Mouse (Mus musculus): ENCODE data around the gene Tymp. TPM values are rescaled to one million over a fixed set of nuclear protein-coding genes. Genes with fewer than 3 reads are reported as not detected.

Tymp gene
- polyA plus RNA-seq, 1 experiment: 3.4 TPM

DNA sequence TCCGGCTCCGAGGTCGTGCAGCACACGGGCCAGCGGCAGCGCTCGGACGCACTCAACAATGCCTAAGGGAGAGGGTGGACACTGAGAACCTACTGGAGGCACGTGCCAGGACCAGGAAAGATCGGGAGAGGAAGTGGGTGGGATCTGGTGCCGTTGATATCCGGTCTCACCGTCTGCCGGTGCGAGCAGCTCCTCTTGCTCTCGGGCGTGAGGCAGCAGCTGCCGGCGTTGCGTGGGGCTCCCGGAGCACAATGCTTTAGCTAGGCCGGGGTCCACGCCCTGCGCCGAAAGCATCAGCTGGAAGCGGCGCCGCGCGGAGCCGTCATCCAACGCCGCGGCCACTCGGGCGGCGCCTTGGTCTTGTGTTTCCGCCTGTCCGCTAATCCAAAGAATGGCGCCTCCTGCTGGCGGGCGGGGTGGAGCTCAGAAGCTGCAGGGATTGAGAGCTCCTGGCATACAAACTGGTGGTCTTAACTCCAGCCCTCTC lies 3.0 kb downstream of the Tymp start, which contains the start of gene Sco2:
Sco2 (minus strand) TSS at position 85 of the 487 bp plus-strand sequence.
- peaks cover 41% of the 10 kb centered on the region for H3K36me3 ChIP-seq (ENCODE audit: control insufficient read depth, insufficient read depth)
- TF ChIP-seq FOSL1 (IDR thresholded peaks at IDR 0.05; ENCODE audit: insufficient read depth, low read length, poor library complexity, severe bottlenecking) (no peak), CTCF (IDR thresholded peaks at IDR 0.05; ENCODE audit: control insufficient read depth, insufficient read depth, insufficient read length) (peak; percentile 92), MYOD1 (IDR thresholded peaks at IDR 0.05; ENCODE audit: control insufficient read depth, insufficient read length, low read depth) (no peak), MAX (IDR thresholded peaks at IDR 0.05) (peak; percentile 97), MYOG (IDR thresholded peaks at IDR 0.05; ENCODE audit: control insufficient read depth, extremely low read depth, insufficient read length) (no peak), USF1 (IDR thresholded peaks at IDR 0.05; ENCODE audit: low read depth) (peak; percentile 80), CEBPB (IDR thresholded peaks at IDR 0.05; ENCODE audit: low read depth) (no peak)
- H3K27me3 ChIP-seq (ENCODE audit: control insufficient read depth, insufficient read depth, insufficient read length): peaks cover 24% of the 10 kb centered on the region
- H3K4me3 ChIP-seq (ENCODE audit: insufficient read depth, poor library complexity, severe bottlenecking): peak within 1 kb of the TSS; percentile 87
- peaks cover 13% of the 10 kb centered on the region for H3K79me3 ChIP-seq (ENCODE audit: low read depth)
- peak within 1 kb of the TSS; percentile 74 for H3ac ChIP-seq (ENCODE audit: control insufficient read depth, insufficient read length, low read depth)
- peaks cover 30% of the 10 kb centered on the region for H3K79me2 ChIP-seq (ENCODE audit: control insufficient read depth, insufficient read depth)

GRCm38 (mm10) chr15:89373027-89373761 lies 3.6 kb downstream of the Tymp start:
- Histone ChIP-seq H3ac (ENCODE audit: control insufficient read depth, insufficient read length, low read depth) (peak overlapping the region; percentile 74), H3K79me3 (ENCODE audit: low read depth) (peaks cover 13% of the 10 kb centered on the region), H3K27me3 (ENCODE audit: control insufficient read depth, insufficient read depth, insufficient read length) (peaks cover 18% of the 10 kb centered on the region), H3K36me3 (ENCODE audit: control insufficient read depth, insufficient read depth) (peaks cover 47% of the 10 kb centered on the region), H3K79me2 (ENCODE audit: control insufficient read depth, insufficient read depth) (peaks cover 30% of the 10 kb centered on the region), H3K4me3 (ENCODE audit: insufficient read depth, poor library complexity, severe bottlenecking) (peak overlapping the region; percentile 87)
- TF ChIP-seq MYOD1 (IDR thresholded peaks at IDR 0.05; ENCODE audit: control insufficient read depth, insufficient read length, low read depth) (no peak), FOSL1 (IDR thresholded peaks at IDR 0.05; ENCODE audit: insufficient read depth, low read length, poor library complexity, severe bottlenecking) (no peak), CTCF (IDR thresholded peaks at IDR 0.05; ENCODE audit: control insufficient read depth, insufficient read depth, insufficient read length) (peak; percentile 95), MAX (IDR thresholded peaks at IDR 0.05) (no peak)

- Histone ChIP-seq H3K36me3 (ENCODE audit: control insufficient read depth, insufficient read depth) (peaks cover 53% of the 10 kb centered on the region), H3K4me3 (ENCODE audit: insufficient read depth, poor library complexity, severe bottlenecking) (peak overlapping the region; percentile 87), H3K79me3 (ENCODE audit: low read depth) (peaks cover 13% of the 10 kb centered on the region), H3K27me3 (ENCODE audit: control insufficient read depth, insufficient read depth, insufficient read length) (peaks cover 11% of the 10 kb centered on the region), H3ac (ENCODE audit: control insufficient read depth, insufficient read length, low read depth) (peak overlapping the region; percentile 74), H3K79me2 (ENCODE audit: control insufficient read depth, insufficient read depth) (peaks cover 30% of the 10 kb centered on the region)
- TF ChIP-seq CTCF (IDR thresholded peaks at IDR 0.05; ENCODE audit: control insufficient read depth, insufficient read depth, insufficient read length) (no peak), MYOD1 (IDR thresholded peaks at IDR 0.05; ENCODE audit: control insufficient read depth, insufficient read length, low read depth) (no peak), CEBPB (IDR thresholded peaks at IDR 0.05; ENCODE audit: low read depth) (no peak), USF1 (IDR thresholded peaks at IDR 0.05; ENCODE audit: low read depth) (no peak), FOSL1 (IDR thresholded peaks at IDR 0.05; ENCODE audit: insufficient read depth, low read length, poor library complexity, severe bottlenecking) (no peak), MYOG (IDR thresholded peaks at IDR 0.05; ENCODE audit: control insufficient read depth, extremely low read depth, insufficient read length) (no peak), MAX (IDR thresholded peaks at IDR 0.05) (no peak)
Measured at GRCm38 (mm10) chr15:89372536-89372935, 4.3 kb downstream of the Tymp start.

DNA sequence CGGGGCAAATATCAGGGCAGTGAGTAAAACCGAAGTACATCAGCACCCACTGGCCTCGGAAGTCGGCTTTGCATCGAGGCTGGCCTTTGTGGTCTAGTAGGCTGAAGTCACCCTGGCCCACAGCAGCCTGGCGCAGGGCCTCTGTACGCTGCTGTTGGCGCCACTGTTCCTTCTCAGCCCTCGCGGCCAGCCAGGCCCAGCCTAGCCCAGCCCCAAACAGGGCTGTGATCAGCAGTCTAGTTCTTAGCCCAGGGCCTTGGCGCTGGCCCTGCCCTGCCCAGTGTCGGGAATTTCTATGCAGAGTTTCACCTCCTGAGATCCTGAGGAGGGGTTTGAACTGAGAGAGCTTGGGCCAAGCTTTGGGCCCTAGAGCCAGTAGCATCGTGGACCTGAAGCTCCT lies 4.8 kb downstream of the Tymp start:
- Histone ChIP-seq H3K79me2 (ENCODE audit: control insufficient read depth, insufficient read depth) (peaks cover 30% of the 10 kb centered on the region), H3K36me3 (ENCODE audit: control insufficient read depth, insufficient read depth) (peaks cover 58% of the 10 kb centered on the region), H3K27me3 (ENCODE audit: control insufficient read depth, insufficient read depth, insufficient read length) (peaks cover 6% of the 10 kb centered on the region), H3ac (ENCODE audit: control insufficient read depth, insufficient read length, low read depth) (no peak overlapping the region), H3K79me3 (ENCODE audit: low read depth) (peaks cover 13% of the 10 kb centered on the region), H3K4me3 (ENCODE audit: insufficient read depth, poor library complexity, severe bottlenecking) (no peak overlapping the region)
- TF ChIP-seq MAX (IDR thresholded peaks at IDR 0.05): no peak
- TF ChIP-seq CTCF (IDR thresholded peaks at IDR 0.05; ENCODE audit: control insufficient read depth, insufficient read depth, insufficient read length): no peak

GRCm38 (mm10) chr15:89365141-89365551 lies 11.7 kb downstream of the Tymp start:
- Histone ChIP-seq H3ac (ENCODE audit: control insufficient read depth, insufficient read length, low read depth) (no peak overlapping the region), H3K79me2 (ENCODE audit: control insufficient read depth, insufficient read depth) (peaks cover 33% of the 10 kb centered on the region), H3K4me3 (ENCODE audit: insufficient read depth, poor library complexity, severe bottlenecking) (no peak overlapping the region), H3K36me3 (ENCODE audit: control insufficient read depth, insufficient read depth) (peaks cover 99% of the 10 kb centered on the region), H3K27me3 (ENCODE audit: control insufficient read depth, insufficient read depth, insufficient read length) (no peaks in the 10 kb centered on the region), H3K79me3 (ENCODE audit: low read depth) (peaks cover 17% of the 10 kb centered on the region)
- no peak for TF ChIP-seq FOSL1 (IDR thresholded peaks at IDR 0.05; ENCODE audit: insufficient read depth, low read length, poor library complexity, severe bottlenecking)
- no peak for TF ChIP-seq CEBPB (IDR thresholded peaks at IDR 0.05; ENCODE audit: low read depth)
- TF ChIP-seq USF1 (IDR thresholded peaks at IDR 0.05; ENCODE audit: low read depth): no peak
- TF ChIP-seq CTCF (IDR thresholded peaks at IDR 0.05; ENCODE audit: control insufficient read depth, insufficient read depth, insufficient read length): no peak
- TF ChIP-seq MYOD1 (IDR thresholded peaks at IDR 0.05; ENCODE audit: control insufficient read depth, insufficient read length, low read depth): no peak
- TF ChIP-seq MAX (IDR thresholded peaks at IDR 0.05): no peak
- no peak for TF ChIP-seq MYOG (IDR thresholded peaks at IDR 0.05; ENCODE audit: control insufficient read depth, extremely low read depth, insufficient read length)

Data from C2C12 (cell line).